In genomic region chr7:57393551-57393950, GRCm38 (mm10) we compare ENCODE assay signal across 24 mouse cellular contexts. TPM values are rescaled to one million over a fixed set of nuclear protein-coding genes. Genes with fewer than 3 reads are reported as not detected.
"Had no signal": no experiment of that assay in that cellular context is flagged by ENCODE, and none has a peak within 500 bp of the region (broad histone marks: within the 10 kb centered on the region; RNA-seq: fewer than 3 reads in every experiment).

No protein-coding gene starts in this region.

- H3K4me1 ChIP-seq: intestine, embryonic 15.5 days; limb, embryonic 12.5 days; liver, embryonic 13.5 days; liver, embryonic 15.5 days had no signal

- H3K27me3 ChIP-seq: hindbrain, embryonic 12.5 days; intestine, embryonic 15.5 days; limb, embryonic 12.5 days; liver, embryonic 13.5 days; liver, embryonic 15.5 days had no signal

- H3K36me3 ChIP-seq: hindbrain, embryonic 10.5 days; hindbrain, embryonic 12.5 days; intestine, embryonic 15.5 days; limb, embryonic 10.5 days; limb, embryonic 12.5 days; liver, embryonic 13.5 days; liver, embryonic 15.5 days had no signal

- H3K4me3 ChIP-seq: gastrocnemius, adult 2 months; heart, adult 2 months; hindbrain, embryonic 10.5 days; hindbrain, embryonic 12.5 days; intestine, embryonic 15.5 days; layer of hippocampus, adult 2 months; left cerebral cortex, adult 2 months; limb, embryonic 10.5 days; limb, embryonic 12.5 days; liver, embryonic 13.5 days; liver, embryonic 15.5 days had no signal

- H3K9me3 ChIP-seq: hindbrain, embryonic 10.5 days; hindbrain, embryonic 12.5 days; intestine, embryonic 15.5 days; limb, embryonic 10.5 days; limb, embryonic 12.5 days; liver, embryonic 13.5 days; liver, embryonic 15.5 days had no signal

- DNase-seq: gastrocnemius, adult 2 months; gastrocnemius, postnatal 10 days; gastrocnemius, postnatal 25 days; heart, postnatal 4 days; kidney, adult 18-20 months; kidney, adult 8-10 months; kidney, postnatal 10 days; kidney, postnatal 25 days; kidney, postnatal 4 days; liver; liver, embryonic 13.5 days; liver, postnatal 0 days had no signal

- H3K27ac ChIP-seq: gastrocnemius, adult 2 months; heart, adult 2 months; hindbrain, embryonic 10.5 days; hindbrain, embryonic 12.5 days; hindbrain, embryonic 14.5 days; intestine, embryonic 15.5 days; layer of hippocampus, adult 2 months; left cerebral cortex, adult 2 months; limb, embryonic 10.5 days; limb, embryonic 12.5 days; liver, embryonic 13.5 days; liver, embryonic 15.5 days had no signal

RNA-seq across cellular contexts. Expression of gene Gabrg3, which starts 6.6 kb away (rescaled TPM):
- total RNA-seq: gastrocnemius, adult 2 months; gastrocnemius, postnatal 25 days; granulocyte monocyte progenitor cell, adult 5-6 weeks; heart, adult 2 months had no signal
- polyA plus RNA-seq: hindbrain, embryonic 10.5 days; inflammation-experienced regulatory T-cells, adult 6 months; liver, postnatal 0 days had no signal

RNA-seq across cellular contexts. Expression of gene Gabrb3, which starts 25.9 kb away (rescaled TPM):
- total RNA-seq: gastrocnemius, postnatal 25 days had no signal
- polyA plus RNA-seq: inflammation-experienced regulatory T-cells, adult 6 months; liver, postnatal 0 days had no signal
